Mouse (Mus musculus): ENCODE results near the gene Nod2. TPM values are rescaled to one million over a fixed set of nuclear protein-coding genes. Genes with fewer than 3 reads are reported as not detected.
A peak's percentile ranks its signal among the peaks of the same experiment; 100 is the strongest.

Nod2 gene
- 0.10 TPM in 1 of 2 replicates, not detected in the other for polyA plus RNA-seq (2015; fragmentation: Nextera tagmentation; extraction: Ambion mirVana)

DNA sequence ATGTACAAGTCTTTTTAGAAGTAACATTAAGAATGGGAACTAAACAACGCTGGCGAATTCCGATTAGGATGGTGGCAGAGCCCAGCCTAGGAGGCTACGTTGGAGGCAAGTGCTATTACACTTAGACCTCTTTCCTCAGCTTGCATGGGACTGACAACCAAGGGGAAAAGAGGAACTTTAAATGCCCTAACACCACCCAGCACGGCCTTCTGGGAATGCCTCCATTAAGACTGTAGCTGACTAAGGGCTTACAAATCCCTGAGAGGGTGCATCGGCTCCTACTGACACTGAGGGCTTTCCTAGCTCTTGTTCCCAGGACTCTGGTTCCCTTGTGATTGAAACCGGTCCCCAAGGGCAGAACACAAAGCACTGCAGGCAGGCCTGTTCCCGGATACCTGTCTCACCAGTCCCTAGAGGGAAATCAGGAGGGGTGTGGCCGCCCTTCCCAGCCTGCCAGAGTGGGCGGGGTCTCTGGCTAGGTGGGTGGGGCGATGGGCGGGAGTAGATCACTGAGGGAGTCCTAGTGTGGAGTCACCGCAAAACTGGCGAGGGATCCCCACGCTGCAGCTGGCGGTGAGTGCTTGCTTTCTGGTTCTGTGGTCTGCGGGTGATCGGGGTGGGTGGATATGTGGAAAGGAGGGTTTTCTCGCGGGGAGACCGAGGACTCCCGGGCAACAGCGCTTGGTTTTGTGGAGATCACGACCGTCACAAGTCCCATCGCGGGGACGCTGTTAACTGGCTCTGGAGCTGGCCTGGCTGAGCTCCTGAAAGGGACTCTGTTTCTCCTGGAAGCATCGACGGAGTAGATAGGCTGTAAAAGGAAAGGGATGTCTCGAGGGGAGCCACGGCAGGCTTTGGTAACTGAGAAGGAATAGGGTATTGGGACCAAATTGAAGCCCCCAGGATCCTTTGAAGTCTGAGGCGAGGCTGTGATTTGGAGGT lies at the start of gene Nod2:
TSS of gene Nod2 (plus strand) at position 479 of the 942 bp plus-strand sequence.
- H3K27ac ChIP-seq (replicated peaks), result no peak within 1 kb of the TSS
- H3K4me1 ChIP-seq (replicated peaks), result peaks cover 15% of the 10 kb centered on the region
- H3K9me3 ChIP-seq, result no peaks in the 10 kb centered on the region
- peak within 1 kb of the TSS; percentile 32 for H3K4me3 ChIP-seq
- WGBS, result 9% methylated on average over 33 of the region's 33 CpGs
- peak within 1 kb of the TSS; percentile 43 for H3K9ac ChIP-seq
- no peaks in the 10 kb centered on the region for H3K36me3 ChIP-seq
- peaks cover 7% of the 10 kb centered on the region for H3K27me3 ChIP-seq
- no peak; the same call in 1 of the 2 replicates for ATAC-seq (ENCODE audit: low read depth)
- H3K4me2 ChIP-seq, result peak within 1 kb of the TSS; percentile 57

DNA sequence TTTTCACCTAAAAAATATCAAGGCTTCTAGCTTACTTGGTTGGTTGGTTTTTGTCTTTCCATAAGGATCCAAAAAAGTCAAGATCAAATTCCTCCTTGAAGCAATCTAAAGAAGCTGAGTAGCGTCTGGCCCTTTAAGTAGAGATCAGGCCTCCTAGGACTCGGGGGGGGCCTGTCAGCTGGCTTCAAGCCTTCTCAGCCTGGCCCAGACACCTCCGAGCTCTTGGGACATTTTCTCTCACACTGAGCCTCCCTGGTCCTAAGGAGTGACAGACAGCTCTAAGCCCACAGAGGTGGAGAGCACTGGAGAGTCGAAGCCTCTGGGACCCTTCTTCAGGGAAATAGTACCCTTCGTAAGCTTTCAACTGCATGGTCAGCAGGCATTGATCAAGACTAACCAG lies 48.5 kb upstream of the Nod2 start:
- Histone ChIP-seq H3K4me1 (replicated peaks) (peaks cover 7% of the 10 kb centered on the region), H3K27ac (replicated peaks) (no peak overlapping the region), H3K9me3 (no peaks in the 10 kb centered on the region), H3K9ac (no peak overlapping the region), H3K4me2 (no peak overlapping the region), H3K36me3 (no peaks in the 10 kb centered on the region), H3K4me3 (no peak overlapping the region), H3K27me3 (no peaks in the 10 kb centered on the region)
- WGBS, result 78% methylated on average over 5 of the region's 5 CpGs
- ATAC-seq (ENCODE audit: low read depth), result no peak

DNA sequence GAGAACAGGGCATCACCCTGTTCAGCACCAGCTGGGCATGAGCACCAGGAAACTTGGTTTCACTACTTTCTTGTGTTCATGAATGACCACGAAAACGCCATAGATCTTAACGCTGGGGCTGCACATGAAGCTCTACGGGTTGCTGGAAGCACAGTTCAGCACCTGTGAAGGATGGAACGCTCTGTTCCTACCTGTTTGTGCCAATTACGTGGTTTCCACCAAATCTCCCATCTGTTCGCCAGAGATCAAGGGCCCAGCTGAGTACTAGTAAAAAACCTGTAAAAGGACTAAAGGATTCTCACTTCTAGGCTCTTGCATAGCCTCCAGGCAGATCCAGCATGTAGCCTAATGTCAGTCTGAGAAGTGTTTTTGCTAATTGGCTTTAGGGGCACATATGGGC lies 47.6 kb upstream of the Nod2 start:
- WGBS, result 86% methylated on average over 7 of the region's 7 CpGs
- Histone ChIP-seq H3K27me3 (no peaks in the 10 kb centered on the region), H3K9me3 (no peaks in the 10 kb centered on the region), H3K4me2 (no peak overlapping the region), H3K27ac (replicated peaks) (no peak overlapping the region), H3K4me1 (replicated peaks) (peaks cover 16% of the 10 kb centered on the region), H3K9ac (no peak overlapping the region), H3K4me3 (no peak overlapping the region), H3K36me3 (no peaks in the 10 kb centered on the region)
- no peak for ATAC-seq (ENCODE audit: low read depth)

DNA sequence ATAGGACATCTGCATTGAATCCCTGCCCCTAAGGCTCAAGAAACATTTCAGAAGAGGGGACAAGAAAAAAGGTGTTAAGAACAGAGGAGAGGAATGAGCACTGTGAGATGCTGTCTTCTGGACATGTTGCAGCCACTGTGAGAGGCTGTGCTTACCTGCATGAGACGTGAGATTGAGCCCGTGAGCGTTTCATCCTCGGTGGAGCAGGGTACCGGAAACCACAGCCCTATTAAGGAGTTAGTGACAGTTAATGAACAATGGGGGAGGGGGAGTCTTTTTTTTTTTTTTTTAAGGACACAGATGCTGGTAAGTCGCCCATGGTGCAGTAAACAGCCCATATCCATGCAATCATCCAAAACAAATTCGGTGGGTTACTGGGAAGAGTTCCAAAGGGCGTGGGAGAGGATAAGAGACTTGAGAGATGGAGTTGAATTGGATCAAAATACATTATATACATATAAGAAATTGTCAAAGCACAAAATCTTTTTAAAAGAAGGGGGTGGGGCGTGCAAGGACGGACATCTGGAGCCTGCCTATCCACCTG lies 43.6 kb upstream of the Nod2 start:
- Histone ChIP-seq H3K4me1 (replicated peaks) (peaks cover 27% of the 10 kb centered on the region), H3K9me3 (no peaks in the 10 kb centered on the region), H3K4me3 (peak overlapping the region; percentile 32), H3K36me3 (no peaks in the 10 kb centered on the region), H3K4me2 (peak overlapping the region; percentile 62), H3K27ac (replicated peaks) (peak overlapping the region; percentile 52), H3K9ac (peak overlapping the region; percentile 64), H3K27me3 (no peaks in the 10 kb centered on the region)
- WGBS, result 4% methylated on average over 10 of the region's 10 CpGs
- ATAC-seq (ENCODE audit: low read depth), result peak; percentile 66

DNA sequence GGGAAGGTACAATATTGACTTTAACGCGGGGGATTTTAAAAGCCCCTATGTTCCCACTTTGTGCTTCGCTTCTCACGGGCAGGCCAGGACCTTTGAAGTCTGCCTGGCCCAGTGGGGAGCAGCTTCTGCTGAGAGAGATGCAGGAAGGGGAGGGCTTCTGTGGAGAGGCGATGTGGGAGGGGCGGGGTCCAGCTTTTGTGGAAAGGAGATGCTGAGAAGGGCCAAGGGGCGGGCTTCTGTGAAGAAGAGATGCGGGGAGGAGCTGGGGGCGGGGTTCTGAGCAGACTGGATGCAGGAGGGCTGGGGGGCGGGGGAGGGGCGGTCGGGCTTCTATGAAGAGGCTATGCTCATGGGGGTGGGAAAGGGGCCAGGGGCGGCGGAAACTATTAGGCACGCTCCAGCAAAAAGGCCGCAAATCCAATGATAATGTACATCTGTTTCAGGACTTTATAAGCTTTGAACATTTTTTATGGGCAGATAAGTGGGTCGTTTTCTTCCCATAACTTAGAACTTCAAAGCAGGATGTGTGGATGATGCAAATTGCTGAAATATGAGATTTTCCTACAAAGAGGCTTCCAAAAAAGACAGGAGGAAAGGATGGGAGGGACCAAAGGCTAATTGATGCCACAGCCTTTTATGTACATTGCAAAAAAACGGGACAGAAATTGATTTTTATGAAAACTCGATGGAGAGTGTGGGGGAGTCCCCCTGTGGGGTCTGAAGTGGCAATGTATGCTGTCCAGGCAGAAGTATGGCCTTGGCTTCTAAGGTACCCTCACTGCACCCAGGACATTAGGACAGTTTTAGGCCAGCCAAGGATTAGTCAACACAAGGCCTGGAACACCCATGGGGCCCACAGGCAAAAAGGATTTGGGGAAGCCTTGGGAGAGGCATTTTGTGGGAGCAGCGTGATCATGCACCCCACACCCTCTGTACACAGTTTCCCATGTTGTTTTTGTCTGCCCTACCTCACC lies 42.8 kb upstream of the Nod2 start:
- H3K9me3 ChIP-seq, result no peaks in the 10 kb centered on the region
- H3K36me3 ChIP-seq, result no peaks in the 10 kb centered on the region
- H3K27me3 ChIP-seq, result no peaks in the 10 kb centered on the region
- 5% methylated on average over 20 of the region's 20 CpGs for WGBS
- H3K4me3 ChIP-seq, result peak overlapping the region; percentile 32
- ATAC-seq (ENCODE audit: low read depth), result peak; percentile 87
- H3K4me2 ChIP-seq, result peak overlapping the region; percentile 62
- peak overlapping the region; percentile 64 for H3K9ac ChIP-seq
- peak overlapping the region; percentile 52 for H3K27ac ChIP-seq (replicated peaks)
- H3K4me1 ChIP-seq (replicated peaks), result peaks cover 27% of the 10 kb centered on the region

DNA sequence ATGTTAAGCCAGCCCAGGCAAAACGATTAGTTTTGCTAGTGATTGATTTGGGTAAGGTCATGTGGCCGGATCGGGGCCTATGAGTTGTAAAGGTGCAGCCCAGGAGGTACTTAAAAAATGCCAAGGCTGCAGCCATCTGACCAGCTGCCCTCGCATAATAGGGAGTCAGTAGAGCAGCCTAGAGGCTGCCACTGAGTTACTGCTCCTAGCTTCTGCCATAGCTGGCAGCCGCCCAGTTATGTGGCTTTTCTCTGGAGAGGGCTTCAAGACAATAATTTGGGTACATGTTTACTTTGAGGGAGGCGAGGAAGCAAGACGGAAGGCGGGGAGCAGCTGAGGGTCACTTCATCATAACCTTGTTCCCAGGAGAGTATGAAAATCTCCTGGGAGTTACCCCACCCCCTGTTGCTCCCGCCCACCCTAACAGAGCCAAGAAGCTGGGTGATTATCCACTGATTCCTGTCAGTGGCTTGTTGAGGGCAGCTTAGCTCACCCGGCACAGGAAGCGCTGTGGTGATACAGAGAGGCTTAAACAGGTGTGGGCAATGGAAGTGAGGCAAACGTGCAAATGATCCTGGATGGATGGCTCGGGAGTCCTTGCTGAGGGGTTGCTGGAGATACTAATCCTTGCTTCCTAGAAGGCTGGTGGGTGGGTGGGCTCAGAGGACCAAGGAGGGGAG lies 41.6 kb upstream of the Nod2 start:
- no peak overlapping the region for H3K27ac ChIP-seq (replicated peaks)
- H3K4me1 ChIP-seq (replicated peaks), result peaks cover 27% of the 10 kb centered on the region
- 44% methylated on average over 13 of the region's 13 CpGs for WGBS
- no peaks in the 10 kb centered on the region for H3K27me3 ChIP-seq
- no peaks in the 10 kb centered on the region for H3K9me3 ChIP-seq
- no peak overlapping the region for H3K4me3 ChIP-seq
- H3K9ac ChIP-seq, result no peak overlapping the region
- no peaks in the 10 kb centered on the region for H3K36me3 ChIP-seq
- ATAC-seq (ENCODE audit: low read depth), result no peak
- H3K4me2 ChIP-seq, result no peak overlapping the region

DNA sequence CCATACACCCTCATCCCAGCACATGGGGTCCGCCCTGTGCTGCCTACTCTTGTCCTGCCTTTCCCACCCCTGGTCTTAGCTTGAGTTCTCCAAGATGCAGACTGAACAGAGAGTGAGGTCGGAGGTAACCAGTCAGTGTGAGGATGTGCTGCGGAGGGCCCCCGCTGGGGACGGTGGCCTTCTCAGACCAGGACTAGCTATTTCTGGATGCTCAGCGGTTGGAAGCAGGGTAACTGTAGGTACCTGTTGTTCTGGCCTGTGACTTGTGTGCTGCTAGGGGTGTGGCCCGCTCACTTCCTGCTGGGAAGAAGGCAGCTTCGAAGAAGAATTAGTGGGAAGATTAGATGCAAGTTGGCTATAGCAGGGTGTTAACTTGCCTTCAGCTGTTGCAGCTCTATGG lies 38.1 kb upstream of the Nod2 start:
- Histone ChIP-seq H3K9ac (no peak overlapping the region), H3K36me3 (no peaks in the 10 kb centered on the region), H3K9me3 (no peaks in the 10 kb centered on the region), H3K27me3 (no peaks in the 10 kb centered on the region), H3K4me3 (no peak overlapping the region), H3K27ac (replicated peaks) (no peak overlapping the region), H3K4me2 (no peak overlapping the region), H3K4me1 (replicated peaks) (peaks cover 16% of the 10 kb centered on the region)
- 77% methylated on average over 8 of the region's 8 CpGs for WGBS
- ATAC-seq (ENCODE audit: low read depth), result no peak

DNA sequence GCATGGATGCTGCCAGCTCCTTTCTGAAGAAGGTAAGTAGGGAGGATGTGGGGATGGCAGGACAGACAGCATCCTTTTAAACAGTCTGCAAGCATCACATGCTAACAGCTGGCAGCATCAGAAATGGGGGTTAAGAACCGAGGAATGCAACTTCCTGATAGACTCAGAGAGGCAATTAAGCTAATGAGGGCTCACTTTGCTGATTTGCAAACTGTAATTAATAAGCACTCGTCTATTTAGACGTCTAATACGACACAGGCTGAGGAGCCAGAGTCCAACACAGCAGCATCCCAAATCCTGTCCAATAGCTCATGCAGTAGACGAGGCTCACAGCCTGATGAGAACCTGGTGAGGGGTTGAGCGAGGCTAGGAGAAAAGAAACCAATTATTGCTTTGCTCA lies 36.8 kb upstream of the Nod2 start:
- WGBS, result 63% methylated on average over 6 of the region's 6 CpGs
- ATAC-seq (ENCODE audit: low read depth), result no peak

DNA sequence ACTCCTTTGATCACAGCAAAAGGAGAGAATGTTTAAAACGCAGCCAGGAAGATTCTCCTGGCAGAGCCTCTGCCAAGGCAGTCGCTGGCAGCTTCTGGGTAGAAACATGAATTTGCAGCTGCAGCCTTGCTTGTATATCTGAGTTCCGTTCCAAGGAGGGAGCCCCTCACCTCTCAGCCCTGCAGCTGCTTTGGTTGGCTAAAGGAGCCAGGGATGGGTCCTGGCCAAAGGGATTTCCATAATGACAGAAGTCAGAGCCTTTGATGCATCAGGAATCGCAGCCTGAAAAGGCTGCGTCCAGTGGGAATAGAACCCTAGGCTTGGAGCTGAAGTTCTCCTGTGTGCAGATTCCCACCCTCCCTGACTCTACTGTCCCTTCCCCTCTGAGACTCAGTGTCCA lies 32.1 kb upstream of the Nod2 start:
- Histone ChIP-seq H3K27me3 (no peaks in the 10 kb centered on the region; the same call in 1 of the 2 replicates), H3K27ac (replicated peaks) (no peak overlapping the region), H3K36me3 (no peaks in the 10 kb centered on the region), H3K4me1 (replicated peaks) (no peaks in the 10 kb centered on the region), H3K4me3 (no peak overlapping the region), H3K9ac (no peak overlapping the region), H3K4me2 (no peak overlapping the region), H3K9me3 (no peaks in the 10 kb centered on the region)
- 72% methylated on average over 5 of the region's 5 CpGs for WGBS
- ATAC-seq (ENCODE audit: low read depth), result no peak

More for the DNA sequence above, 36.8 kb upstream of the Nod2 start:
- Histone ChIP-seq H3K36me3 (no peaks in the 10 kb centered on the region), H3K27me3 (no peaks in the 10 kb centered on the region), H3K9me3 (no peaks in the 10 kb centered on the region), H3K9ac (no peak overlapping the region), H3K4me1 (replicated peaks) (peaks cover 4% of the 10 kb centered on the region), H3K4me3 (no peak overlapping the region), H3K27ac (replicated peaks) (no peak overlapping the region), H3K4me2 (no peak overlapping the region)

DNA sequence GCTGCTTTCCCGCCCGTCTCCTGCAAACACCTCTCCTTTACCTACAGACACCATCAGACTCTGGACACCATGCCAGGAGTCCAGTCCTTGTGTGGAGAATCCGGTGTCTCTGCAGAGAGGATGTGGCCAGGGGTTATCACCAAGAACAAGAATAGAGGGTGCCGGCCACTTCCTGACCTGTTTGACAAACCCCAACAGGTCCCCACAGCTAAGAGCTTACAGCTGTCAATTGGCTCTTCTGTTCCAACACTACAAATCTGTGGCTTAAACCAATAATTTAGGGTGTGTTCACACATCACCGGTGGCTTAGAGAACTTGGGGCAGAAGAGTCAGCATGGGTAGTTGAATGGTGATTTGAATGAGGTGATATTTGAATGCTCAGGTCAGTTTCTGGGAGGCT lies 28.5 kb upstream of the Nod2 start:
- Histone ChIP-seq H3K9ac (no peak overlapping the region), H3K4me2 (no peak overlapping the region), H3K27ac (replicated peaks) (no peak overlapping the region), H3K4me1 (replicated peaks) (no peaks in the 10 kb centered on the region), H3K9me3 (no peaks in the 10 kb centered on the region), H3K36me3 (no peaks in the 10 kb centered on the region), H3K4me3 (no peak overlapping the region), H3K27me3 (peaks cover 10% of the 10 kb centered on the region)
- no peak for ATAC-seq (ENCODE audit: low read depth)
- WGBS, result 83% methylated on average over 5 of the region's 5 CpGs

DNA sequence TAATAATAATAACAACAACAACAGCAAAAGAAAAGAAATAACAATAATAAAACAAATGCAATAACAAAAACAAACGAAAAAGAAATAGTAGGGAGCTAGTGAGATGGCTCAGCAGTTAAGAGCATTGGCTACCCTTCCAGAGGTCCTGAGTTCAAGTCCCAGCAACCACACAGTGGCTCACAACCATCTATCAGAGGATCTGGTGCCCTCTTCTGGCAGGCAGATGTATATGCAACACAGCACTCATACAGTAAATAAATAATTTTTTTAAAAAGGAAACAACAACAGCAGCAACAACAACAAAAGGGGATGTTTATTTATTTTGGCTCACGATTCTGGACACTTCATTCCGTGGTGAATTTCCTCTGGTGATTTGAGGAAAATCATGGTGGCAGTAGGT lies 27.6 kb upstream of the Nod2 start:
- Histone ChIP-seq H3K4me2 (no peak overlapping the region), H3K27me3 (peaks cover 10% of the 10 kb centered on the region), H3K4me3 (no peak overlapping the region), H3K36me3 (no peaks in the 10 kb centered on the region), H3K9me3 (no peaks in the 10 kb centered on the region), H3K27ac (replicated peaks) (no peak overlapping the region), H3K9ac (no peak overlapping the region), H3K4me1 (replicated peaks) (no peaks in the 10 kb centered on the region)
- ATAC-seq (ENCODE audit: low read depth), result no peak
- WGBS, result 72% methylated on average over 3 of the region's 3 CpGs
